Mouse (Mus musculus) CH12.LX (cell line): ENCODE data around the gene Haus3. TPM values are rescaled to one million over a fixed set of nuclear protein-coding genes. Genes with fewer than 3 reads are reported as not detected.

ENCODE experiments used
- DNase-seq: peaks from one replicate; pipeline ENCODE4 v3.0.0-alpha.2; 2013; ENCODE audit errors: extremely low read depth
- H3K27ac ChIP-seq: 2 replicates; pipeline ENCODE4 v1.5.1; 2012; ENCODE audit warnings: low read depth, mild to moderate bottlenecking, control low read depth, moderate library complexity; ENCODE audit not compliant: insufficient read depth
- H3K27me3 ChIP-seq: replicated peaks from 2 replicates; pipeline ENCODE3; 2012; ENCODE audit warnings: inconsistent platforms
- H3K36me3 ChIP-seq, 2 experiments: replicated peaks in 1 of 2; 2 replicates each; pipeline versions ENCODE3 to v1.6.1; 2012; ENCODE audit warnings: inconsistent platforms in 1 of 2, low read length in 1 of 2, mild to moderate bottlenecking in 1 of 2, mixed read lengths in 1 of 2, moderate library complexity in 1 of 2; ENCODE audit not compliant: control insufficient read depth in 1 of 2, insufficient read depth in 1 of 2
- H3K4me1 ChIP-seq, 2 experiments: 2 replicates each; pipeline ENCODE4 v1.6.1; 2012; ENCODE audit warnings: inconsistent platforms in 1 of 2, moderate library complexity in 1 of 2; ENCODE audit not compliant: insufficient read depth in 2 of 2, control insufficient read depth in 1 of 2
- H3K4me2 ChIP-seq: 2 replicates; pipeline ENCODE4 v1.6.1; 2012; ENCODE audit warnings: low read depth, mild to moderate bottlenecking, control low read depth; ENCODE audit not compliant: poor library complexity, insufficient read depth, severe bottlenecking
- H3K4me3 ChIP-seq, 3 experiments: fragments of 150-350 bp in 1 of 3; sonication (generic) in 1 of 3; replicated peaks in 1 of 3; 2 replicates each; pipeline versions ENCODE3 to v1.5.1; 2011 to 2012; ENCODE audit warnings: low read depth in 2 of 3, low read length in 2 of 3, mild to moderate bottlenecking in 2 of 3, moderate library complexity in 2 of 3, control low read depth in 1 of 3, improper control_type of control experiment in 1 of 3, inconsistent platforms in 1 of 3, mixed read lengths in 1 of 3; ENCODE audit not compliant: poor library complexity in 1 of 3
- H3K79me2 ChIP-seq: replicated peaks from 2 replicates; pipeline ENCODE4 v1.6.1; 2012; ENCODE audit warnings: mild to moderate bottlenecking, moderate library complexity; ENCODE audit not compliant: control insufficient read depth, poor library complexity, insufficient read depth, severe bottlenecking; ENCODE audit errors: extremely low read depth
- H3K9ac ChIP-seq: 2 replicates; pipeline ENCODE4 v1.6.1; 2012; ENCODE audit warnings: low read depth, mild to moderate bottlenecking, control low read depth, moderate library complexity; ENCODE audit not compliant: insufficient read depth
- H3K9me3 ChIP-seq: replicated peaks from 2 replicates; pipeline ENCODE3; 2012; ENCODE audit warnings: low read length, inconsistent platforms, mixed read lengths
- BHLHE40 ChIP-seq: IDR thresholded peaks from 2 replicates; pipeline ENCODE4 v1.6.1; 2011; ENCODE audit warnings: mild to moderate bottlenecking, low read depth, low read length, improper control_type of control experiment
- ELF1 ChIP-seq: IDR thresholded peaks from 2 replicates; pipeline ENCODE4 v1.6.1; 2014; ENCODE audit warnings: low read depth, mild to moderate bottlenecking, inconsistent platforms, low read length, improper control_type of control experiment
- EP300 ChIP-seq: IDR thresholded peaks from 2 replicates; pipeline ENCODE4 v1.6.1; 2011; ENCODE audit warnings: low read length, improper control_type of control experiment
- ETS1 ChIP-seq: conservative IDR thresholded peaks from 2 replicates; pipeline ENCODE4 v1.6.1; 2012; ENCODE audit warnings: low read depth, mild to moderate bottlenecking, inconsistent platforms, low read length, improper control_type of control experiment, moderate library complexity
- GABPA ChIP-seq: IDR thresholded peaks from 2 replicates; pipeline ENCODE4 v1.6.1; 2012; ENCODE audit warnings: low read depth, low read length, improper control_type of control experiment, inconsistent platforms; ENCODE audit not compliant: insufficient replicate concordance
- HCFC1 ChIP-seq: IDR thresholded peaks from 2 replicates; pipeline ENCODE4 v1.6.1; 2012; ENCODE audit warnings: low read depth, mild to moderate bottlenecking, inconsistent platforms, low read length, improper control_type of control experiment
- IRF4 ChIP-seq: IDR thresholded peaks from 2 replicates; pipeline ENCODE4 v1.6.1; 2014; ENCODE audit warnings: low read depth, mild to moderate bottlenecking, inconsistent platforms, low read length, improper control_type of control experiment
- JUND ChIP-seq: conservative IDR thresholded peaks from 2 replicates; pipeline ENCODE4 v1.6.1; 2011; ENCODE audit warnings: low read depth, low read length, improper control_type of control experiment
- KAT2A ChIP-seq: IDR thresholded peaks from 2 replicates; pipeline ENCODE4 v1.6.1; 2012; ENCODE audit warnings: low read length, improper control_type of control experiment, inconsistent platforms; ENCODE audit not compliant: insufficient replicate concordance
- MAX ChIP-seq: IDR thresholded peaks from 2 replicates; pipeline ENCODE4 v1.6.1; 2011; ENCODE audit warnings: low read length, improper control_type of control experiment
- MEF2A ChIP-seq: IDR thresholded peaks from 2 replicates; pipeline ENCODE4 v1.6.1; 2014; ENCODE audit warnings: low read depth, mild to moderate bottlenecking, inconsistent platforms, low read length, improper control_type of control experiment, borderline replicate concordance
- MXI1 ChIP-seq: IDR thresholded peaks from 2 replicates; pipeline ENCODE4 v1.6.1; 2011; ENCODE audit warnings: mild to moderate bottlenecking, low read depth, low read length, improper control_type of control experiment
- NELFE ChIP-seq: IDR thresholded peaks from 2 replicates; pipeline ENCODE4 v1.6.1; 2011; ENCODE audit warnings: low read depth, low read length, improper control_type of control experiment
- NRF1 ChIP-seq: IDR thresholded peaks from 2 replicates; pipeline ENCODE4 v1.6.1; 2014; ENCODE audit warnings: low read depth, mild to moderate bottlenecking, inconsistent platforms, low read length, improper control_type of control experiment, moderate library complexity
- PAX5 ChIP-seq: IDR thresholded peaks from 2 replicates; pipeline ENCODE4 v1.6.1; 2012; ENCODE audit warnings: low read length, inconsistent platforms, mixed read lengths
- POLR2A ChIP-seq: IDR thresholded peaks from 2 replicates; pipeline ENCODE4 v1.6.1; 2011; ENCODE audit warnings: low read depth, mild to moderate bottlenecking, improper control_type of control experiment, low read length
- RCOR1 ChIP-seq: conservative IDR thresholded peaks from 2 replicates; pipeline ENCODE4 v1.6.1; 2012; ENCODE audit warnings: low read depth, mild to moderate bottlenecking, inconsistent platforms, low read length, improper control_type of control experiment
- SIN3A ChIP-seq: IDR thresholded peaks from 2 replicates; pipeline ENCODE4 v1.6.1; 2012; ENCODE audit warnings: low read length, improper control_type of control experiment, inconsistent platforms
- SMC3 ChIP-seq: IDR thresholded peaks from 2 replicates; pipeline ENCODE4 v1.6.1; 2011; ENCODE audit warnings: low read depth, low read length, improper control_type of control experiment
- TBP ChIP-seq: conservative IDR thresholded peaks from 2 replicates; pipeline ENCODE4 v1.6.1; 2011; ENCODE audit warnings: low read depth, low read length, improper control_type of control experiment
- UBTF ChIP-seq: IDR thresholded peaks from 2 replicates; pipeline ENCODE4 v1.6.1; 2012; ENCODE audit warnings: low read depth, mild to moderate bottlenecking, inconsistent platforms, low read length, improper control_type of control experiment, moderate library complexity
- USF2 ChIP-seq: conservative IDR thresholded peaks from 2 replicates; pipeline ENCODE4 v1.6.1; 2011; ENCODE audit warnings: low read depth, low read length, improper control_type of control experiment
- ZC3H11A ChIP-seq: IDR thresholded peaks from 2 replicates; pipeline ENCODE4 v1.6.1; 2012; ENCODE audit warnings: low read depth, mild to moderate bottlenecking, inconsistent platforms, low read length, improper control_type of control experiment
- ZKSCAN1 ChIP-seq: IDR thresholded peaks from 2 replicates; pipeline ENCODE4 v1.6.1; 2012; ENCODE audit warnings: low read depth, inconsistent platforms, low read length, improper control_type of control experiment, borderline replicate concordance
- ZMIZ1 ChIP-seq: IDR thresholded peaks from 2 replicates; pipeline ENCODE4 v1.6.1; 2012; ENCODE audit warnings: low read depth, mild to moderate bottlenecking, inconsistent platforms, low read length, improper control_type of control experiment
- dilution Hi-C: fragments of 300-500 bp; cut with MboI; formaldehyde crosslinking; loops from 2 replicates; pipeline ENCODE4 v1.14.3; 2020; ENCODE audit warnings: low sequenced_read_pairs; ENCODE audit not compliant: extremely low pct_unique_long_range_greater_than_20kb, extremely low pct_ligation_motif_present
- in situ Hi-C: fragments of 300-500 bp; cut with MboI; formaldehyde crosslinking; loops from 3 replicates; pipeline ENCODE4 v1.14.3; 2019; ENCODE audit warnings: low sequenced_read_pairs, low pct_ligation_motif_present, low pct_unique_long_range_greater_than_20kb, mixed read lengths
- polyA plus RNA-seq: library from polyadenylated mRNA; unstranded; fragments of >175 nt; gene quantifications from 2 replicates; pipeline ENCODE4 v1.2.1, GENCODE M21; 2012; ENCODE audit warnings: low read depth; ENCODE audit not compliant: insufficient read length
- total RNA-seq, 2 experiments: library from RNA; depleted of rRNA; stranded (reverse); fragments of 300-350 nt in 1 of 2; fragments of >200 nt in 1 of 2; gene quantifications; 2 replicates each; pipeline ENCODE4 v1.2.3; 2012 to 2014

Haus3 gene
- total and polyA plus RNA-seq, 3 experiments: 16.0 to 66.0 (median 51.5) TPM

GRCm38 (mm10) chr5:34177091-34177490, 7.8 kb upstream of the Haus3 start:
- no peak overlapping the region for H3K4me2 ChIP-seq
- no peaks in the 10 kb centered on the region for H3K79me2 ChIP-seq
- H3K9ac ChIP-seq: no peak overlapping the region
- no peak overlapping the region for H3K4me3 ChIP-seq
- H3K27ac ChIP-seq: no peak overlapping the region
- H3K9me3 ChIP-seq: no peaks in the 10 kb centered on the region
- H3K4me1 ChIP-seq: peaks cover 0 to 7% of the 10 kb centered on the region in 2 experiments; a peak in 2 of 4 replicates
- no peaks in the 10 kb centered on the region for H3K27me3 ChIP-seq
- DNase-seq: no peak
- H3K36me3 ChIP-seq: peaks cover 6 to 29% of the 10 kb centered on the region in 2 experiments
- in situ Hi-C loops: no loop called here
- TF ChIP-seq TBP (no peak), ELF1 (no peak), EP300 (no peak), RCOR1 (no peak), SMC3 (no peak), ETS1 (no peak), UBTF (no peak), KAT2A (no peak), JUND (no peak), HCFC1 (no peak), SIN3A (no peak), BHLHE40 (no peak), ZC3H11A (no peak), POLR2A (no peak), PAX5 (no peak), IRF4 (no peak), NRF1 (no peak), GABPA (no peak)
- dilution Hi-C loops: no loop called here

GRCm38 (mm10) chr5:34176691-34177090, 7.4 kb upstream of the Haus3 start:
- no peaks in the 10 kb centered on the region for H3K79me2 ChIP-seq
- no peaks in the 10 kb centered on the region for H3K27me3 ChIP-seq
- peaks cover 0 to 7% of the 10 kb centered on the region in 2 experiments; a peak in 2 of 4 replicates for H3K4me1 ChIP-seq
- no peak overlapping the region for H3K4me3 ChIP-seq
- TF ChIP-seq SMC3: no peak
- TF ChIP-seq EP300: no peak
- TF ChIP-seq KAT2A: no peak
- TF ChIP-seq ZMIZ1: no peak
- no peak for TF ChIP-seq MEF2A
- no peak for TF ChIP-seq IRF4
- no peak for TF ChIP-seq ZKSCAN1
- no peak for TF ChIP-seq MAX
- TF ChIP-seq MXI1: no peak
- no peak for TF ChIP-seq USF2
- TF ChIP-seq NRF1: no peak
- no peak for TF ChIP-seq NELFE
- H3K9me3 ChIP-seq: no peaks in the 10 kb centered on the region
- peaks cover 6 to 29% of the 10 kb centered on the region in 2 experiments for H3K36me3 ChIP-seq
- in situ Hi-C loops: no loop called here
- no peak overlapping the region for H3K9ac ChIP-seq
- no peak for DNase-seq
- dilution Hi-C loops: no loop called here
- H3K4me2 ChIP-seq: no peak overlapping the region
- H3K27ac ChIP-seq: no peak overlapping the region
